Mouse (Mus musculus): ENCODE measurements around the gene 1700086D15Rik.

GRCm38 (mm10) chr11:65153006-65153405 lies 6.7 kb downstream of the 1700086D15Rik start:
- TF ChIP-seq CTCF (IDR thresholded peaks at IDR 0.05; ENCODE audit: extremely low read depth, insufficient read depth, low read length) (no peak), POLR2A (IDR thresholded peaks at IDR 0.05; ENCODE audit: extremely low read depth, insufficient read depth, low read length) (no peak)

Data from cortical plate, adult 2 months (tissue).